Mouse (Mus musculus) brain, embryonic 14.5 days (tissue): ENCODE results near the gene Klf13.

ENCODE experiments used
- CTCF ChIP-seq: fragments of 200-500 bp; IDR thresholded peaks from 2 replicates; pipeline ENCODE4 v1.5.1; 2012; ENCODE audit warnings: inconsistent platforms, mild to moderate bottlenecking, moderate library complexity, borderline replicate concordance; ENCODE audit not compliant: insufficient read depth, insufficient read length; ENCODE audit errors: extremely low read depth
- POLR2A ChIP-seq: fragments of 200-500 bp; IDR thresholded peaks from 2 replicates; pipeline ENCODE4 v1.6.1; 2012; ENCODE audit warnings: mild to moderate bottlenecking, inconsistent platforms, borderline replicate concordance; ENCODE audit not compliant: poor library complexity, insufficient read depth, insufficient read length, severe bottlenecking; ENCODE audit errors: extremely low read depth

- TF ChIP-seq CTCF = no peak
- TF ChIP-seq POLR2A = no peak
Observed at GRCm38 (mm10) chr7:63912234-63912810, 26.4 kb downstream of the Klf13 start.
